Mouse (Mus musculus): ENCODE measurements around the gene Fbxo34. TPM values are rescaled to one million over a fixed set of nuclear protein-coding genes. Genes with fewer than 3 reads are reported as not detected.
A peak's percentile ranks its signal among the peaks of the same experiment; 100 is the strongest.
"Not testable (repeated sequence)": the region's sequence is repeated elsewhere in the genome, so short reads cannot be mapped to it uniquely, and the experiment has no call there.

Fbxo34 gene
- polyA plus RNA-seq, 1 experiment from 2014 or later: 25.8 TPM

- not testable (repeated sequence) for ATAC-seq (ENCODE audit: low FRiP score, low TSS enrichment)
- 94% methylated on average over 10 of the region's 12 CpGs for WGBS
Measured at GRCm38 (mm10) chr14:47529592-47529991, 79.4 kb downstream of the Fbxo34 start.

GRCm38 (mm10) chr14:47532496-47532895, 82.3 kb downstream of the Fbxo34 start:
- H3K27ac ChIP-seq (ENCODE audit: low read depth, low read length): no peak overlapping the region
- H3K9ac ChIP-seq (ENCODE audit: low read depth, low read length): no peak overlapping the region
- H3K27me3 ChIP-seq (ENCODE audit: control insufficient read depth, insufficient read depth, low read length): no peaks in the 10 kb centered on the region
- H3K9me3 ChIP-seq (ENCODE audit: control insufficient read depth, low read length): no peaks in the 10 kb centered on the region
- no peak overlapping the region for H3K4me3 ChIP-seq (ENCODE audit: low read length)
- no peak overlapping the region for H3K4me2 ChIP-seq (replicated peaks; ENCODE audit: low read depth, low read length)
- H3K4me1 ChIP-seq (ENCODE audit: control insufficient read depth, insufficient read depth, low read length): peaks cover 9% of the 10 kb centered on the region; the same call in 1 of the 2 replicates
- WGBS: 53% methylated on average over 1 of the region's 1 CpGs
- no peak for ATAC-seq (ENCODE audit: low FRiP score, low TSS enrichment)
- H3K36me3 ChIP-seq (ENCODE audit: control insufficient read depth, insufficient read depth, low read length): peaks cover 2% of the 10 kb centered on the region; the same call in 1 of the 2 replicates

More at GRCm38 (mm10) chr14:47529592-47529991, 79.4 kb downstream of the Fbxo34 start:
- not testable (repeated sequence) for H3K4me2 ChIP-seq (replicated peaks; ENCODE audit: low read depth, low read length); H3K27me3 ChIP-seq (ENCODE audit: control insufficient read depth, insufficient read depth, low read length); H3K9me3 ChIP-seq (ENCODE audit: control insufficient read depth, low read length); H3K4me3 ChIP-seq (ENCODE audit: low read length); H3K9ac ChIP-seq (ENCODE audit: low read depth, low read length); H3K27ac ChIP-seq (ENCODE audit: low read depth, low read length); H3K4me1 ChIP-seq (ENCODE audit: control insufficient read depth, insufficient read depth, low read length); H3K36me3 ChIP-seq (ENCODE audit: control insufficient read depth, insufficient read depth, low read length)

DNA sequence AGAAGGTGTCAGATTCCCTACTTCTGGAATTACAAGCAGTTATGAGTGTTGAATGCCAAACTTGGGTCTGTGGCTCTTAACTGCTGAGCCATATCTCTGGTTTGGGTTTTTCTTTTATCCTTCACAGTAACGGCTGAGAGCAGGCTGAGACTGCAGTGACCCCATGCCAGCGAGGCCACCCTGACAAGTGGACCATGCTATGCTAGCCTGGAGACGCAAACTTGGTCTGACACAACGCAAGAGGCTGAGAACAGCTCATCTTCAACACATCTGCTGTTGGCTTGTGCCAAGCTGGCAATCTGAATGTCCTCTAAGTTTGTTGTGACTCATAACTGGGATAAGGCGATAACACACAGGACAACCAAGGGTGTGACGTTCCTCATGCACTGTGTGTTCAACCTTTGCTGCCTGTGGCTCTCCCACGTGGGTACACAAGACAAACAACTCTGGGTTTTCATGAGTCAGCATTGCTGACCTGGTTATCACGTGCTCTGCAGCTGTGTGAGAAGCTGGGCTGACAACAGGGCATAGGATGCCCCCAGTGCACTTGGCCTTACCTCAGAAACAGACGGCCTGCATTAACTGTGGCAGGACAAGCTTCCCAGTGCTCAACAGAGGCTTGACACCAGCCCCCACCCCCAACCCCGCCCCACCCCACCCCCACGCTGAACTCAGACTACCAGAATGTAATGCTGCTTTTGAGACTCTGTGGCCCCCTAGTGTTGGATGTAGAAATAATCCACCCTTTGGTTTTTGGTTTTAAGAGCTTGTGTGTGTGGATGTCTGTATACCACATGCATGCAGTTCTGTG, 83.3 kb downstream of the Fbxo34 start:
- Histone ChIP-seq H3K36me3 (ENCODE audit: control insufficient read depth, insufficient read depth, low read length) (peaks cover 2% of the 10 kb centered on the region; the same call in 1 of the 2 replicates), H3K27me3 (ENCODE audit: control insufficient read depth, insufficient read depth, low read length) (no peaks in the 10 kb centered on the region), H3K9me3 (ENCODE audit: control insufficient read depth, low read length) (no peaks in the 10 kb centered on the region), H3K4me1 (ENCODE audit: control insufficient read depth, insufficient read depth, low read length) (peaks cover 9% of the 10 kb centered on the region; the same call in 1 of the 2 replicates), H3K4me3 (ENCODE audit: low read length) (no peak overlapping the region), H3K27ac (ENCODE audit: low read depth, low read length) (peak overlapping the region; percentile 30; the same call in 1 of the 2 replicates), H3K9ac (ENCODE audit: low read depth, low read length) (no peak overlapping the region), H3K4me2 (replicated peaks; ENCODE audit: low read depth, low read length) (peak overlapping the region; percentile 15; the same call in 1 of the 2 replicates)
- peak; percentile 84 for ATAC-seq (ENCODE audit: low FRiP score, low TSS enrichment)
- WGBS: 24% methylated on average over 11 of the region's 11 CpGs

DNA sequence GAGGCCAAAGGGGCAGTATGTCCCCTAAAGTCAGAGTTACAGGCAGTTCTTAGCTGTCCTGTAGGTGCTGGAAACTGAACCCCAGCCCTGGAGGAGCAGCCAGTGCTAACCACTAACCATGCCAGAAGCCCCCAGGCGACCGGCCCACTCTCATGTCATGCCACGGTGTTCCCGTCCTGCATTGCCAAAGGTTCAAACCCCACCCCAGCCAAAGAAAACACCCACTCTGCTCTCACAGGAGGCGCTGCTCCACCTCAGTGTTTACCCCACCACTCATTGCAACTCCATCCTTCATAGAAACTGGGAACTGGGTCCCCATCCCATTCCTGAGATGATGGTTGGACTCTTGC, 83.9 kb downstream of the Fbxo34 start:
- no peak for ATAC-seq (ENCODE audit: low FRiP score, low TSS enrichment)
- H3K27ac ChIP-seq (ENCODE audit: low read depth, low read length): no peak overlapping the region
- 87% methylated on average over 5 of the region's 5 CpGs for WGBS

GRCm38 (mm10) chr14:47535096-47535495, 84.9 kb downstream of the Fbxo34 start:
- 79% methylated on average over 1 of the region's 1 CpGs for WGBS
- no peak overlapping the region for H3K27ac ChIP-seq (ENCODE audit: low read depth, low read length)
- ATAC-seq (ENCODE audit: low FRiP score, low TSS enrichment): no peak
- peaks cover 2% of the 10 kb centered on the region; the same call in 1 of the 2 replicates for H3K36me3 ChIP-seq (ENCODE audit: control insufficient read depth, insufficient read depth, low read length)
- H3K27me3 ChIP-seq (ENCODE audit: control insufficient read depth, insufficient read depth, low read length): no peaks in the 10 kb centered on the region
- no peak overlapping the region for H3K9ac ChIP-seq (ENCODE audit: low read depth, low read length)
- H3K4me1 ChIP-seq (ENCODE audit: control insufficient read depth, insufficient read depth, low read length): peaks cover 9% of the 10 kb centered on the region; the same call in 1 of the 2 replicates
- H3K4me3 ChIP-seq (ENCODE audit: low read length): no peak overlapping the region
- H3K9me3 ChIP-seq (ENCODE audit: control insufficient read depth, low read length): no peaks in the 10 kb centered on the region
- no peak overlapping the region for H3K4me2 ChIP-seq (replicated peaks; ENCODE audit: low read depth, low read length)

More for the DNA sequence above, 83.9 kb downstream of the Fbxo34 start:
- no peak overlapping the region for H3K4me3 ChIP-seq (ENCODE audit: low read length)
- H3K9me3 ChIP-seq (ENCODE audit: control insufficient read depth, low read length): no peaks in the 10 kb centered on the region
- H3K27me3 ChIP-seq (ENCODE audit: control insufficient read depth, insufficient read depth, low read length): no peaks in the 10 kb centered on the region
- peaks cover 2% of the 10 kb centered on the region; the same call in 1 of the 2 replicates for H3K36me3 ChIP-seq (ENCODE audit: control insufficient read depth, insufficient read depth, low read length)
- no peak overlapping the region for H3K4me2 ChIP-seq (replicated peaks; ENCODE audit: low read depth, low read length)
- H3K4me1 ChIP-seq (ENCODE audit: control insufficient read depth, insufficient read depth, low read length): peaks cover 9% of the 10 kb centered on the region; the same call in 1 of the 2 replicates
- no peak overlapping the region for H3K9ac ChIP-seq (ENCODE audit: low read depth, low read length)

DNA sequence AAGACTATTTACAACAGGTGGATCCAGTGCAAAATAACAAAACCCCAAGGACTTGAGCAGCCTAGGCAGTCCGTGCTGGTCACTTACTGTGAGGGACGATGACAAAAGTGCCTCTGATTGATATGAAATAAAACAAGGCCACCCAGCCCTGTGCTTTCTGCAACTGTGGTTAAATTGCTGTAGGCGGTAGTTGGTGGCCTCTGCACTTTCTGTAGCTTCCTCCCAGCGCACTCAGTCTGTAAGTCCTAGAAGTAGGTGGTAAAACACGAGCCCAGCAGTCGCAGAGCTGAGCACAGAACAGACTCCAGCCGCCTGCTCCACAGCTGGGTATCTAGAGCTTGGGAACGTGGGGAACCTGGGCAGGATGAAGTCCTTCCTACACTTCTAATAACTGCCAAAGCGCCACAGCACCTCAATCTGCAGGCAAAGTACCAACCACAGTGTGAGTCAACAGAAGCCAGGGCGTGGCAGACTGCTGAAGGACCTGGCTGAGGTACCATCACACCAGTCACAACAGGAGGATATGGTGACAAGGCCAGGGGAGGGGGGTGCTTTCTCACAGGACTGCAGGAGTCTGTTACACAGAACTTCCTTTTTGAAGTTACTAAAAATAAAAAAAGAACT, 91.2 kb downstream of the Fbxo34 start:
- Histone ChIP-seq H3K9ac (ENCODE audit: low read depth, low read length) (no peak overlapping the region), H3K27me3 (ENCODE audit: control insufficient read depth, insufficient read depth, low read length) (no peaks in the 10 kb centered on the region), H3K4me3 (ENCODE audit: low read length) (no peak overlapping the region), H3K36me3 (ENCODE audit: control insufficient read depth, insufficient read depth, low read length) (peaks cover 41% of the 10 kb centered on the region), H3K9me3 (ENCODE audit: control insufficient read depth, low read length) (no peaks in the 10 kb centered on the region), H3K4me2 (replicated peaks; ENCODE audit: low read depth, low read length) (no peak overlapping the region), H3K4me1 (ENCODE audit: control insufficient read depth, insufficient read depth, low read length) (no peaks in the 10 kb centered on the region), H3K27ac (ENCODE audit: low read depth, low read length) (no peak overlapping the region)
- WGBS: 90% methylated on average over 10 of the region's 10 CpGs
- no peak for ATAC-seq (ENCODE audit: low FRiP score, low TSS enrichment)

DNA sequence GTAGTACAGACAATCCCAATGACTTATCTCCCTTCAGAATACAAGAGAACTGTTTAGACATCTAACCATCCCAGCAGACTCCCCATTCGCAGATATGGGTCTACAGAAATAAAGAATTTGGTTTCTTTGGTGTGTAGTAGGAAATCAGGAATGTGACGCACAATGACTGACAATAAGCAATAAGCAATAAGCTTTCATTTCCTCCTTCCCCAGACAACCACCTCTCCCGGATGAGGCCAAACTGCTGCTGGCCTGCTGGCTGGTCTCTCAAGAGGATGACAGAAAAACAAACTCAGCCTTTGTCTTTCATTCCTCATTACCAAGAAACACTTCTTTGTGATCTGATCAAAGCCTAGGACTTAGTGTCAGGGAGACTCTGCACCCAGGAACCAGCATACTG, 92.1 kb downstream of the Fbxo34 start:
- Histone ChIP-seq H3K4me1 (ENCODE audit: control insufficient read depth, insufficient read depth, low read length) (no peaks in the 10 kb centered on the region), H3K36me3 (ENCODE audit: control insufficient read depth, insufficient read depth, low read length) (peaks cover 49% of the 10 kb centered on the region), H3K27ac (ENCODE audit: low read depth, low read length) (no peak overlapping the region), H3K27me3 (ENCODE audit: control insufficient read depth, insufficient read depth, low read length) (no peaks in the 10 kb centered on the region), H3K4me2 (replicated peaks; ENCODE audit: low read depth, low read length) (no peak overlapping the region), H3K9ac (ENCODE audit: low read depth, low read length) (no peak overlapping the region), H3K4me3 (ENCODE audit: low read length) (no peak overlapping the region), H3K9me3 (ENCODE audit: control insufficient read depth, low read length) (no peaks in the 10 kb centered on the region)
- no peak for ATAC-seq (ENCODE audit: low FRiP score, low TSS enrichment)
- 93% methylated on average over 3 of the region's 3 CpGs for WGBS

DNA sequence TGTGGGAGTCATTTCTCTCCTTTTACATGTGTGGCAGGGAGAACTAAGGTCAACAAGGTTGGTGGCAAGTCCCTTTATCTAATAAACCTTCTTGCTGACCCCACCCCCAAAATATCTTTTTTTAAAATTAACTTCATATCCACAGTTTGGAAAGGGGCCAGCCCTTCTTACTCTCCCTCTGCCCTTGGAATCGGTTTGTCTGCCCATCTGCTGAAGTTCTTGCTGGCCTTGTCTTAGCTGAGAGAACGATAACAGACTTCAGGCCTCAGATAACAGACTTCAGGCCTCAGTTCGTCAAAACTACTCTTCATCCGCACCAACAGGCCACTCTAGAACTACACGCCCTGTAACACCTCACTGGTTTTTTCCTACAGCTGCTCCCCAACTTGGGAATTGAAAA, 94.1 kb downstream of the Fbxo34 start:
- no peaks in the 10 kb centered on the region for H3K4me1 ChIP-seq (ENCODE audit: control insufficient read depth, insufficient read depth, low read length)
- no peaks in the 10 kb centered on the region for H3K27me3 ChIP-seq (ENCODE audit: control insufficient read depth, insufficient read depth, low read length)
- WGBS: 88% methylated on average over 5 of the region's 5 CpGs
- ATAC-seq (ENCODE audit: low FRiP score, low TSS enrichment): no peak
- H3K27ac ChIP-seq (ENCODE audit: low read depth, low read length): no peak overlapping the region
- H3K9ac ChIP-seq (ENCODE audit: low read depth, low read length): no peak overlapping the region
- no peak overlapping the region for H3K4me2 ChIP-seq (replicated peaks; ENCODE audit: low read depth, low read length)
- peaks cover 69% of the 10 kb centered on the region for H3K36me3 ChIP-seq (ENCODE audit: control insufficient read depth, insufficient read depth, low read length)
- H3K9me3 ChIP-seq (ENCODE audit: control insufficient read depth, low read length): no peaks in the 10 kb centered on the region
- no peak overlapping the region for H3K4me3 ChIP-seq (ENCODE audit: low read length)

DNA sequence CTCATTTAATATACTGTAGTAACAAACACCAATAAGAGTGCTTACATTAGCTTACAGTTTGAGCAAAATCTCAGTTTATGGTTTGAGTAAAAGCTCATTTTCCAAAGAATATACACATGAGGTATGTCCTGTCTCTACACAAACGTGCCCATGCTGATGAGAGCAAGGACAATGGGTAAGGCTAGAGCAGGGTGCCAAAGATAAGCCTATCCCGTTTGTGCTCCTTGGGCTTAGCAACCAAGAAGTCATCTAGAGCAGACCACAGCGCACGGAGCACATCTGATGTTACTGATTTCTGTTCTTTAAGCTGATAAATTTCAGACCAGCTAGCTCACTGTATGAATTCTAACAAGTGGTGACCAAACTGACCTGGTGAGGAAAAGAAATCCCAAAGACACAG, 94.7 kb downstream of the Fbxo34 start:
- ATAC-seq (ENCODE audit: low FRiP score, low TSS enrichment): no peak
- H3K4me3 ChIP-seq (ENCODE audit: low read length): no peak overlapping the region
- H3K36me3 ChIP-seq (ENCODE audit: control insufficient read depth, insufficient read depth, low read length): peaks cover 75% of the 10 kb centered on the region
- no peak overlapping the region for H3K9ac ChIP-seq (ENCODE audit: low read depth, low read length)
- H3K9me3 ChIP-seq (ENCODE audit: control insufficient read depth, low read length): no peaks in the 10 kb centered on the region
- H3K4me2 ChIP-seq (replicated peaks; ENCODE audit: low read depth, low read length): no peak overlapping the region
- no peaks in the 10 kb centered on the region for H3K27me3 ChIP-seq (ENCODE audit: control insufficient read depth, insufficient read depth, low read length)
- no peak overlapping the region for H3K27ac ChIP-seq (ENCODE audit: low read depth, low read length)
- no peaks in the 10 kb centered on the region for H3K4me1 ChIP-seq (ENCODE audit: control insufficient read depth, insufficient read depth, low read length)
- 94% methylated on average over 4 of the region's 4 CpGs for whole genome bisulfite sequencing

All from kidney, embryonic 14.5 days (tissue).